Mouse (Mus musculus) retina, postnatal 1 day (tissue): Measurements from ENCODE around the gene Suclg2.
"Not testable (repeated sequence)": the region's sequence is repeated elsewhere in the genome, so short reads cannot be mapped to it uniquely, and the experiment has no call there.

Experiments
- DNase-seq: peaks from one replicate; pipeline ENCODE4 v3.0.0-alpha.2; 2012

Suclg2 gene

DNA sequence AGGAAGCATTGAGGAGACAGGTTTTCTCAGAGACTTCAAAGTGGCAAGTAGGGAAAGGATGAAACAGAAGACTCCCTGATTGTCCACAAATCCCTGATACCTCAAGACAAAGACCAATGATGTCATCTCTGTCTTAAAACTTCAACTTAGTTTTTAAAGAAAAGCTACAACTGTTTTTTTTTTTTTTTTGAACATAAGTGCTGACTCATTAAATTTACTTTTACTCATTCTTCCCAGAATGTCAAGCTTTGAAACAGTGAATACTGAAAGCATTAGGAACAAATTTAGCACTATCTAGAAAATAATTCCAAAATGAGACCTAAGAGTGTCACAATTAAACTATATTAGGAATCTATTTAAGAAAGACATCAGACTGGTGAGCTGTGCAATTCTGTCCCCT is 98.8 kb downstream of the Suclg2 start:
- no peak for DNase-seq

GRCm38 (mm10) chr6:95618434-95618833 is 100.2 kb downstream of the Suclg2 start:
- DNase-seq = no peak

DNA sequence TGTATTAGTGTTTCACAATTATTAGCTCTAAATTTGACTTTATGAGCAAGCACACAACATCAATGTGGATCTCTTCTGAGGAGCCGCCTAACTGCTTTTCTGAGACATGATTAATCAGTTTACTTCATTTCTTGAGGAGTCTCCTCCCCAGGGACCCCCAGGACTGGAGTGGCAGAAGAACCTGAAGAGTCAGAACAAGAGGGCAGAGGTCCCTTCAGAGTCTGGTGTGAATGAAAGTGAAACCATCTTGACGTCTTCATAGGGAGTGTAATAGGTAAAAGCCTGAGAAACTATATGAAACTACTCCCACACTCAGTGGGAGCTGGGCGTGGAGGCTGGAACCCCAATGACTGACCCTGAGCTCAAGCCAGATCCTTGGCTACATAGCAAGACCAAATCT is 105.4 kb downstream of the Suclg2 start:
- no peak for DNase-seq

DNA sequence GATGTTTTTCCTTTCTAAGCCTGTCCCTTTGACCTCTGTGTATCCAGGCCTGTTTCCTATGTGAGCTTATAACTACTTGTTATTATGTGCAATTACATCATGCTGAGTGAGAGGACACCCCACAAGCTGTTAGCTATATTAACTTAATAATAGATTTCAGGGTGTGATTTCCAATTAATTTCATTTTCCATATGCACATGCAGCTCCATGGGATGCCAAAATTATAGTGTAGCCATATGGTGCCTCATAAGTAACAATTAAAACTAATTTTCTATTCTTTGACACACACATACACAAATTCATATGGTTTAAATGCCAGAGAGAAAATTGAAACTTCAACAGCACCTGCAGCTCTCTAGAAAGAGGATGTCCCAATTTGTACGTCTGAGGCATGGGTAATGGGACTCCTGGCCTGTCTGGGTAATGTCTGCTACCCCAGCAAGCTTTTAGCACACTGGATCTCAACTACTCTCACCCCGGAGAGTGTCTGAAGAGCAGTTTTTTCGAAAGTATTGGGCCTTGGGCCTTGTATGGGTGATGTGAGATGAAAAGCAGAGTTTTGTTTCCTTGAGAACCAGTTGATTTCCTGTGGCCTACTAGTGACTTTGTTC is 106.1 kb downstream of the Suclg2 start:
- DNase-seq = no peak

- no peak for DNase-seq
These were observed 107.5 kb downstream of the Suclg2 start for GRCm38 (mm10) chr6:95611059-95611458.

DNA sequence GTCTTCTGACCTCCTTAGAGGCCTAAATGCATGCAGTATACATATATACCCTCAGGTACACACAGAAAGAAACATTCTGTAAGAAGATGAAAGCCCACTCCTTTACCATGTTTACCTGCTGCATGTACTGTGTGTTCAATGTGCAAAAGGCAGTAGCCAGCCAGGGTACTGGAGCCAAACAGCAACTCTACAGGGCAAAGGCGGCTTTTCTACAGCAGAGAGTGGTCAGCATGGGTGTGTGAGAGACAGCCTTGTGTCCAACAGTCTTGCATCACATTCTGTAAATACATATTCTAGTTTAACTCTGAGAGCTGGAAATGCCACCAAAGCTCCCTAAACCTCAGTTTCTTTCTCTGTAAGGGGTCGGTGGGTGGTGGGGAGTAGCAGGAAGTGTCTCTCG is 110.5 kb downstream of the Suclg2 start:
- DNase-seq = no peak

DNA sequence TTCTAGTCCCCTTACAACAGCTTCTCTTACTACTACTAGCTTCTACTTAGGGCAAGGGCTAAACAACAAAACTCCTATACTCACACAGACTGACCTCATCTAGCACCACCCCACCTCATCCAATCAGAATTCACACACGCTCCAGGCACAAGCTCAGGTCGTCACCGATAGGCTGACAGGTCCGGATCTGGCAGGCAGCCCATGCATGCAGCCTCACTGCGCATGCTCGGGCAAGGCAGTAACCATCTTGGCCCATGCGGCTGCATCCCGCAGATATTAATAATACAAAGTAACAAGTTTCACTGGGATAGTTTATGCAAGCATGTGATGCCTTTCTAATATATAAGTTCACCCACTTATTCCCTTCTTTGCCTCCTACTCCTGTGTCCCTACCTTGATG is 117.9 kb downstream of the Suclg2 start:
- not testable (repeated sequence) for DNase-seq

DNA sequence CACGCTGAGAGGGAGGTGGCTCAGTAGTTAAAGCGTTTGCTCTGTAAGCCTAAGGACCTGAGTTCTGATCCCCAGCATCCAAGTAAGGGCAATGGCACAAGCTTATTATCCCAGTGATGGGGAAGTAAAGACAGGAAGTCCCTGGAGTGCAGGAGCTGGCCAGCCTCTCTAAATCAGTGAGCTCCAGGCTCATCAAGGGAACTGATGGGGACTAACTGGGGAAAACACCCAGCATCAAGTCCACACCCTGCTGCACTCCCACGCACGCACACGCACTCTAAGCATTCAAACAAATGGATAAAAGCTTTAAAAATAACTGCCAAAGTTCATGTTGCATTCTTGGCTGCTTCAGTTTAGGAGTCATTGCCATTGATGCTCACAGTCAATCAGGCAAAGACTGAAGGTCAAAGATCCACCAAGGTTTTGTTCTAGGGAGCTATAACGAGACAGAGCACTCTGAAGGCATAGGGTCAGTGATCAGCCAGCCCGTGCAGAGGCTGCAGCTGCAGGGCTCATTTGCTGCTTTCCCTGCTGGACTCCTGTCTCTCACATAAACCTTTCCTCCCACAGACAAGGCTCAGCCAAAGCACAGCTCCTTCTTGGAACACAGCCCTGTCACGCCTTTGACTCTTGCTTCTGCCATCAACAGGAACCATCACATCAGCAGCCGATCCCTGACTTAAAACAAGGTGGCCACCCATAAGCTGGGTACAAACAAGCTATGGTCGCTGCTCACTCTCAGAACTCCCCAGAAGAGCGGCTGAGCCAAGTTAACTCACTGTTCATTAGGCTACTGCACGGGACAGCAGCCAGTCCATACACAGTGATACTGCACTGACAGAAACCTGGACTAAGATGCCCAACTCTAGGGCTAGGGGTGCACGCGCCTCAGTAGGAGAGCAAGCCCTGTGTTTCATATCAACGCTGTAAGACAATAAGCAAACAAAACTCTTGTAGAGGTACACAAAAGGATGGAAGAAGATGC is 121.5 kb downstream of the Suclg2 start:
- no peak for DNase-seq

- no peak for DNase-seq
These were observed 122.7 kb downstream of the Suclg2 start for GRCm38 (mm10) chr6:95595852-95596251.

GRCm38 (mm10) chr6:95594239-95594638 is 124.4 kb downstream of the Suclg2 start:
- no peak for DNase-seq

GRCm38 (mm10) chr6:95592396-95592795 is 126.2 kb downstream of the Suclg2 start:
- no peak for DNase-seq

DNA sequence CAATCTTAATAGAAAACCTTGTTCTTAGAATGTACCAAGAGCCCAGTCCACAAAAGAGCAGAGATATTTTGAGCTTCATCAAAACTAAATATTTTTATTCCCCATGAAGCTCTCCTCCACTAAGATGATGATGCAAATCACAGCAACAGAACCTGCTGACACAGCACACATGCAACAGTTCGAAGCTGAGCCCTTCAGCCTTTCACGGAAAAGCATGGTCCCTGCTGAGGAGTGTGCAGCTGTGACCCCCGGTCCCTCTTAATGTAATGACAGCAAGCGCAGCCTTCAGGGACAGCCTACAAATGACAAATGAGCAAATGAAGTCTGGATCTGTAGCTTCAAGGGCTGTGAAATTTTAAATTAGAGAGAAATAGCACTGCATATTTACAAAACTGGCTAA is 128.1 kb downstream of the Suclg2 start:
- DNase-seq = no peak

- DNase-seq = peak; percentile 43
These were observed 131.3 kb downstream of the Suclg2 start for GRCm38 (mm10) chr6:95587108-95587796.

- no peak for DNase-seq
These were observed 136.7 kb downstream of the Suclg2 start for GRCm38 (mm10) chr6:95581893-95582292.

- peak; percentile 21 for DNase-seq
These were observed 138.8 kb downstream of the Suclg2 start for GRCm38 (mm10) chr6:95579792-95580191.

DNA sequence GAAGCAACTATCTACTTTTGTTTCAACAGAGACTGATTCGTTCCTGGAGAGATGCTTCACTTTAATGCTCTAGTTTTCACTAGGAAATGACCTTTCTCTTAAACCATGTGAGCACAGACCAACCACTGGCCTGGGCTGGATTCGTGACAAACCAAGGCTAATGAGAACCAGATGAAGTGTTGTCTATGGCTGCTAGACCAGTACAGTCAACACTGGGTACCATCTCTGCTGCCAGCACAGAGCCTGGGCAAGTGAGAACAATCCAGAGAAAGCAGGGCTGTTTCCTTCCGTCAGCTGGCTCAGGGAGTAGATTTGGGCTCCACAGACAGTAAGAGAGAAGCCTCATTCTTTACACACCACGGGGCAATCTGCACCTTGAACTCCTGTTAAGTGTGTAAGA is 143.1 kb downstream of the Suclg2 start:
- peak; percentile 33 for DNase-seq

DNA sequence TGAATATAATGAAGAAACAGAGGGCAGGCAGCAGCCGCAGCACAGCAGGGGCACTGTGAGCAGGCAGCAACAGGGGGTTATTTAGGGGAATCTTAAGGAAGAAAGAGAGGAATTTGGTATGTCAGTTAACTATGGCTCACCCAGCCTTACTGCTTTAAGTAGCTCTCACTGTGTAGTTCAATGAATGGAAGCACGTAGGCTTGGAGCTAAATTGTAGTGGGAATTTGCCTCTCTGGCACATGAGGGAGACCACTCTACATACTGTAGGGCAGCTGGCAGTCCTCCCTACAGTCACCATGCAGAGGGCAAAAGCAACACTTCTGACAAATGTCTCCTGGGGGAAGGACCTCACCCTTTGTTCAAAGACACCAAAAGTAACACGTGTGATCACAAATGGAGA is 143.7 kb downstream of the Suclg2 start:
- peak; percentile 64 for DNase-seq

GRCm38 (mm10) chr6:95574389-95574788 is 144.2 kb downstream of the Suclg2 start:
- DNase-seq = peak; percentile 88

- DNase-seq = no peak
These were observed 145.4 kb downstream of the Suclg2 start for GRCm38 (mm10) chr6:95573035-95573759.

DNA sequence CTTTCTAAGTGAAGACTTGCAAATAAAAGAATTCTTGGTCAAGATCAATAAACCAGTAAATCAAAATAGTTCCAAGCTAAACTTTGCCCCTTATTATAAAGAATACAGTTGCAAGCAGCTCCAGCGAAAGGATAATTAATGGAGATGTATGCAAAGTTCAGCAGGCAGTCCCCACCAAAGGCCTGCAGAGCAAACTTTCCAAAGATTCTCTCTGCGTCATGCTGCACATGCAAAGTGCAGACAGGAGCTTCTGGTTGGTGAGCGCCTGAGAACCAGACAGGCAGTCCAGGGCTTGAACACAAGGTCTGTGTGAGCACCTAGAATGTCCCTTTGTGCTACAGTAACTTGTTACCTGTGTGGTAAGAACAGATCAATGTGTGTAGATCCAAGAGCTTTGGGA is 147.0 kb downstream of the Suclg2 start:
- DNase-seq = no peak

- no peak for DNase-seq
These were observed 155.1 kb downstream of the Suclg2 start for GRCm38 (mm10) chr6:95563355-95564009.

GRCm38 (mm10) chr6:95556320-95556719 is 162.3 kb downstream of the Suclg2 start:
- no peak for DNase-seq
